Mouse (Mus musculus): ENCODE data around the gene Gm14496.
"Not testable (repeated sequence)": the region's sequence is repeated elsewhere in the genome, so short reads cannot be mapped to it uniquely, and the experiment has no call there.

Gene Gm14496

GRCm38 (mm10) chr2:181990829-181991228 lies at the start of gene Gm14496:
Gene Gm14496, plus strand, starts transcription at chr2:181991129.
- in situ Hi-C loops (cut with MboI; ENCODE audit: low sequenced_read_pairs) = no loop called here

- in situ Hi-C loops (cut with MboI; ENCODE audit: low sequenced_read_pairs) = not testable (repeated sequence)
Measured at GRCm38 (mm10) chr2:181952747-181953680, 37.9 kb upstream of the Gm14496 start.

DNA sequence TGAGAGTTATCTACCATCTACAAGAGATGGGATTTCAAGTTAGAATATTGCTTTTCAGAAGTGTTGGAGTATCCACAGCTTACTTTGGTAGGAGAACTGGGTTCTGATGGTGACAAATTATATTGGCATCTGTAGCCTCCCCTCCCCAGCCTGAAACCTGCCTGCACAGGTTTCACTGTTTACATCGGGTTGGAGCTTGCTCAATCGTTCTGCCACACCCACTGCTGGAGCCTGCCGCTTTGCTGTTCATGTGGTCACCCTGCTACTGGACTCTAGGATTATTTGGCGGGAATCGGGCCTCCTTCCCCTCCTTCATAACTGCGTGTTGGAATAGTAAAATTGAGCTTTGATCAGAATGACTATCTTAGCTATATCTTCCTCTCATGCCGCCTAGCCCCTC lies 22.5 kb upstream of the Gm14496 start:
- in situ Hi-C loops (cut with MboI; ENCODE audit: low sequenced_read_pairs) = no loop called here

DNA sequence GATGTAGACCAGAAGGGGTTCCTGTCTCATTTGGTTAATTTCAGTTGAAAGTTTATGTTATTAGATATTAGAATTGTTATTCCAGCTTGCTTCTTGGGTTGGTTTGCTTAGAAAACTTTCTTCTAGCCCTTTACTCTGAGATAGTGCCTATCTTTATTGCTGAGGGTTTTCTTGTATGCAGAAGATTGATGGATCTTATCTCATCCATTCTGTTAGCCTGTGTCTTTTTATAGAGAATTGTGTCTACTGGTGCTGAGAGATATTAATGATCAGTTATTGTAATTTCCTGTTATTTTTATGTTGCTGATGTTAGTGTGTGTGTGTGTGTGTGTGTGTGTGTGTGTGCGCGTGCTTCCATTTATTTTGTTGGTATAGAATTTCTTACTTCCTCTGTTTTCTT lies 21.7 kb upstream of the Gm14496 start:
- in situ Hi-C loops (cut with MboI; ENCODE audit: low sequenced_read_pairs) = no loop called here

GRCm38 (mm10) chr2:181981969-181982368 lies 9.0 kb upstream of the Gm14496 start:
- in situ Hi-C loops (cut with MboI; ENCODE audit: low sequenced_read_pairs) = not testable (repeated sequence)

Measured in CH12F3 (cell line).